Mouse (Mus musculus) neural tube, embryonic 11.5 days (tissue): ENCODE results near the gene Fbxl15. TPM values are rescaled to one million over a fixed set of nuclear protein-coding genes. Genes with fewer than 3 reads are reported as not detected.
A peak's percentile ranks its signal among the peaks of the same experiment; 100 is the strongest.

ENCODE experiments used
- ATAC-seq: fragments of 200-750 bp; cut with Nextera tagmentation; 2 replicates; pipeline ENCODE4 v1.8.0; 2017; ENCODE audit warnings: moderate number of reproducible peaks, mild to moderate bottlenecking, moderate TSS enrichment, moderate library complexity; ENCODE audit not compliant: insufficient read depth, low FRiP score, low TSS enrichment
- DNase-seq: peaks from one replicate; pipeline ENCODE4 v3.0.0-alpha.2; 2015; ENCODE audit warnings: low spot score
- H3K27ac ChIP-seq: fragments of 300-500 bp; sonication (generic); 2 replicates; pipeline ENCODE4 v1.5.1; 2014; ENCODE audit warnings: low read depth, mild to moderate bottlenecking, low read length
- H3K27me3 ChIP-seq: fragments of 300-500 bp; sonication (generic); 2 replicates; pipeline ENCODE4 v1.6.1; 2014; ENCODE audit warnings: mild to moderate bottlenecking, low read length, mixed read lengths; ENCODE audit not compliant: control insufficient read depth, insufficient read depth
- H3K36me3 ChIP-seq: fragments of 300-500 bp; sonication (generic); 2 replicates; pipeline ENCODE4 v1.6.1; 2014; ENCODE audit warnings: mild to moderate bottlenecking, low read length, moderate library complexity, mixed read lengths; ENCODE audit not compliant: control insufficient read depth, insufficient read depth
- H3K4me1 ChIP-seq: fragments of 300-500 bp; sonication (generic); 2 replicates; pipeline ENCODE4 v1.6.1; 2014; ENCODE audit warnings: low read length, mixed read lengths; ENCODE audit not compliant: control insufficient read depth, insufficient read depth
- H3K4me2 ChIP-seq: fragments of 300-500 bp; sonication (generic); 2 replicates; pipeline ENCODE4 v1.6.1; 2014; ENCODE audit warnings: low read depth, mild to moderate bottlenecking, moderate library complexity
- H3K4me3 ChIP-seq: fragments of 300-500 bp; sonication (generic); 2 replicates; pipeline ENCODE4 v1.5.1; 2014; ENCODE audit warnings: low read depth, low read length
- H3K9ac ChIP-seq: fragments of 300-500 bp; sonication (generic); 2 replicates; pipeline ENCODE4 v1.6.1; 2014; ENCODE audit warnings: mild to moderate bottlenecking, low read length
- H3K9me3 ChIP-seq: fragments of 300-500 bp; sonication (generic); 2 replicates; pipeline ENCODE4 v1.6.1; 2016; ENCODE audit warnings: low read length; ENCODE audit not compliant: control insufficient read depth
- WGBS: fragments of 180-500 bp; shearing (Covaris S2); extraction: QIAGEN DNeasy Blood & Tissue Kit; methylation state at CpG from one replicate; pipeline ENCODE4 v1.1.7; 2014; 5-methylcytosine and 5-hydroxymethylcytosine counted together
- polyA plus RNA-seq: library from polyadenylated mRNA; unstranded; fragments of >200 nt; fragmentation: Nextera tagmentation; extraction: Ambion mirVana; gene quantifications from 2 replicates; pipeline ENCODE4 v1.2.1, GENCODE M21; 2014

Fbxl15 gene
- polyA plus RNA-seq, 1 experiment from 2014 or later: 22.0 TPM

- no peak for ATAC-seq
- 15% methylated on average over 25 of the region's 25 CpGs for WGBS
- Histone ChIP-seq H3K4me1 (no peaks in the 10 kb centered on the region), H3K36me3 (no peaks in the 10 kb centered on the region), H3K9me3 (no peaks in the 10 kb centered on the region), H3K4me2 (peak overlapping the region; percentile 72), H3K27ac (no peak overlapping the region), H3K27me3 (peaks cover 10% of the 10 kb centered on the region), H3K4me3 (peak overlapping the region; percentile 44), H3K9ac (peak overlapping the region; percentile 61)
- no peak for DNase-seq
Observed at GRCm38 (mm10) chr19:46357344-46358280, 29.6 kb downstream of the Fbxl15 start.

- Histone ChIP-seq H3K27ac (no peak overlapping the region), H3K9ac (no peak overlapping the region), H3K27me3 (peaks cover 10% of the 10 kb centered on the region), H3K4me2 (no peak overlapping the region), H3K4me3 (no peak overlapping the region), H3K36me3 (no peaks in the 10 kb centered on the region), H3K9me3 (no peaks in the 10 kb centered on the region), H3K4me1 (no peaks in the 10 kb centered on the region)
- ATAC-seq: no peak
- no peak for DNase-seq
- 63% methylated on average over 4 of the region's 4 CpGs for WGBS
Observed at GRCm38 (mm10) chr19:46358381-46358780, 30.4 kb downstream of the Fbxl15 start.

- Histone ChIP-seq H3K27me3 (peaks cover 10% of the 10 kb centered on the region), H3K9ac (no peak overlapping the region), H3K9me3 (no peaks in the 10 kb centered on the region), H3K27ac (no peak overlapping the region), H3K4me2 (no peak overlapping the region), H3K4me1 (no peaks in the 10 kb centered on the region), H3K4me3 (no peak overlapping the region), H3K36me3 (no peaks in the 10 kb centered on the region)
- DNase-seq (no peak), ATAC-seq (no peak)
- 91% methylated on average over 8 of the region's 8 CpGs for WGBS
Observed at GRCm38 (mm10) chr19:46362104-46362503, 34.1 kb downstream of the Fbxl15 start.

- H3K27ac ChIP-seq: no peak overlapping the region
- H3K9me3 ChIP-seq: no peaks in the 10 kb centered on the region
- no peak overlapping the region for H3K4me2 ChIP-seq
- H3K27me3 ChIP-seq: peaks cover 1% of the 10 kb centered on the region; the same call in 1 of the 2 replicates
- no peaks in the 10 kb centered on the region for H3K36me3 ChIP-seq
- no peak overlapping the region for H3K9ac ChIP-seq
- DNase-seq (no peak), ATAC-seq (no peak)
- no peaks in the 10 kb centered on the region for H3K4me1 ChIP-seq
- 87% methylated on average over 11 of the region's 11 CpGs for WGBS
- H3K4me3 ChIP-seq: no peak overlapping the region
Observed at GRCm38 (mm10) chr19:46363294-46364009, 35.5 kb downstream of the Fbxl15 start.

GRCm38 (mm10) chr19:46367798-46368590, 40.0 kb downstream of the Fbxl15 start:
- no peak for ATAC-seq
- Histone ChIP-seq H3K9me3 (no peaks in the 10 kb centered on the region), H3K36me3 (no peaks in the 10 kb centered on the region), H3K4me3 (no peak overlapping the region), H3K27me3 (no peaks in the 10 kb centered on the region), H3K9ac (no peak overlapping the region), H3K27ac (no peak overlapping the region), H3K4me1 (no peaks in the 10 kb centered on the region), H3K4me2 (no peak overlapping the region)
- WGBS: 87% methylated on average over 22 of the region's 23 CpGs
- no peak for DNase-seq

- WGBS: 35% methylated on average over 4 of the region's 4 CpGs
- no peak for ATAC-seq
Observed at GRCm38 (mm10) chr19:46369204-46369603, 41.2 kb downstream of the Fbxl15 start.

GRCm38 (mm10) chr19:46374477-46375088, 46.6 kb downstream of the Fbxl15 start:
- Histone ChIP-seq H3K27ac (no peak overlapping the region), H3K36me3 (peaks cover 6% of the 10 kb centered on the region), H3K27me3 (no peaks in the 10 kb centered on the region), H3K9me3 (no peaks in the 10 kb centered on the region), H3K4me2 (no peak overlapping the region), H3K9ac (no peak overlapping the region), H3K4me1 (no peaks in the 10 kb centered on the region), H3K4me3 (no peak overlapping the region)
- DNase-seq (no peak), ATAC-seq (no peak)
- 50% methylated on average over 21 of the region's 21 CpGs for WGBS

More at GRCm38 (mm10) chr19:46369204-46369603, 41.2 kb downstream of the Fbxl15 start:
- DNase-seq: peak; percentile 37
- Histone ChIP-seq H3K4me2 (no peak overlapping the region), H3K4me1 (no peaks in the 10 kb centered on the region), H3K4me3 (no peak overlapping the region), H3K27me3 (no peaks in the 10 kb centered on the region), H3K27ac (no peak overlapping the region), H3K36me3 (no peaks in the 10 kb centered on the region), H3K9me3 (no peaks in the 10 kb centered on the region), H3K9ac (no peak overlapping the region)

GRCm38 (mm10) chr19:46375489-46375888, 47.5 kb downstream of the Fbxl15 start:
- no peak overlapping the region for H3K9ac ChIP-seq
- 76% methylated on average over 5 of the region's 5 CpGs for WGBS
- no peaks in the 10 kb centered on the region for H3K27me3 ChIP-seq
- no peaks in the 10 kb centered on the region for H3K4me1 ChIP-seq
- H3K9me3 ChIP-seq: no peaks in the 10 kb centered on the region
- ATAC-seq (no peak), DNase-seq (no peak)
- H3K4me2 ChIP-seq: no peak overlapping the region
- no peak overlapping the region for H3K27ac ChIP-seq
- H3K36me3 ChIP-seq: peaks cover 9% of the 10 kb centered on the region
- no peak overlapping the region for H3K4me3 ChIP-seq
